Mouse (Mus musculus) liver, embryonic 13.5 days (tissue): ENCODE results near the gene Siglech. TPM values are rescaled to one million over a fixed set of nuclear protein-coding genes. Genes with fewer than 3 reads are reported as not detected.
"Not testable (repeated sequence)": the region's sequence is repeated elsewhere in the genome, so short reads cannot be mapped to it uniquely, and the experiment has no call there.

ENCODE experiments used
- ATAC-seq: fragments of 200-750 bp; cut with Nextera tagmentation; 2 replicates; pipeline ENCODE4 v1.8.0; 2017; ENCODE audit warnings: low read depth, mild to moderate bottlenecking, moderate number of reproducible peaks, moderate library complexity
- DNase-seq: peaks from one replicate; pipeline ENCODE4 v3.0.0; 2022
- H3K27ac ChIP-seq: fragments of 300-500 bp; sonication (generic); 2 replicates; pipeline ENCODE4 v1.5.1; 2015; ENCODE audit warnings: moderate library complexity, mild to moderate bottlenecking, inconsistent platforms
- H3K27me3 ChIP-seq: fragments of 300-500 bp; sonication (generic); 2 replicates; pipeline ENCODE4 v1.6.1; 2015; ENCODE audit warnings: mild to moderate bottlenecking, inconsistent platforms
- H3K36me3 ChIP-seq: fragments of 300-500 bp; sonication (generic); 2 replicates; pipeline ENCODE4 v1.6.1; 2015; ENCODE audit warnings: mild to moderate bottlenecking, inconsistent platforms
- H3K4me1 ChIP-seq: fragments of 300-500 bp; sonication (generic); replicated peaks from 2 replicates; pipeline ENCODE4 v1.6.1; 2015; ENCODE audit warnings: inconsistent platforms
- H3K4me2 ChIP-seq: fragments of 300-500 bp; sonication (generic); 2 replicates; pipeline ENCODE4 v1.6.1; 2015; ENCODE audit warnings: inconsistent platforms, mild to moderate bottlenecking, moderate library complexity
- H3K4me3 ChIP-seq: fragments of 300-500 bp; sonication (generic); replicated peaks from 2 replicates; pipeline ENCODE4 v1.5.1; 2015; ENCODE audit warnings: mild to moderate bottlenecking, inconsistent platforms
- H3K9ac ChIP-seq: fragments of 300-500 bp; sonication (generic); 2 replicates; pipeline ENCODE4 v1.6.1; 2015; ENCODE audit warnings: mild to moderate bottlenecking, inconsistent platforms
- H3K9me3 ChIP-seq: fragments of 300-500 bp; sonication (generic); replicated peaks from 2 replicates; pipeline ENCODE4 v1.6.1; 2016; ENCODE audit warnings: inconsistent platforms
- whole genome bisulfite sequencing: fragments of 180-500 bp; shearing (Covaris S2); methylation state at CpG from one replicate; pipeline ENCODE4 v1.1.7; 2015; ENCODE audit not compliant: insufficient replicate concordance; 5-methylcytosine and 5-hydroxymethylcytosine counted together
- polyA plus RNA-seq: library from polyadenylated mRNA; unstranded; fragments of >200 nt; fragmentation: Nextera tagmentation; extraction: Ambion mirVana; gene quantifications from 2 replicates; pipeline ENCODE4 v1.2.1, GENCODE M21; 2015

Siglech gene
- polyA plus RNA-seq, 1 experiment from 2014 or later = 0.25 TPM

DNA sequence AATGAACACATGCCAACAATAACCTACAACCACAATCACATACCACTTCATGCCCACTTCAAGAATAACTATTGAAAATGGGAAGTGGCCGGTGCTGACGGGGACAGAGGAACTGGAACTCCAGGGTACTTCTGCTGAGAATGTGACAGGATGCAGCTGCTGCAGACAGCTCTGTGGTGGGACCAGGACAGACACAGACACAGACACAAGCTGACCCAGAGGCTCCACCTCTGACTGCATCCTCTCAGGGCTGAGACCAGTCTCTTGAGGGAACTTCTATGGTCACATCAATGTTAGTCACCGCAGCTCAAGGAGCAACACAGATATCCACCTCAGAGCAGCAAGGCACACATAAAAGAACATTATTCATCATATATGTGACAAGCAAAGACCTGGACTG, 16.6 kb downstream of the Siglech start:
- H3K27ac ChIP-seq = no peak overlapping the region
- 23% methylated on average over 3 of the region's 3 CpGs for WGBS
- no peak overlapping the region for H3K4me3 ChIP-seq
- DNase-seq (peak; percentile 9), ATAC-seq (peak; percentile 23; the same call in 1 of the 2 replicates)
- H3K9me3 ChIP-seq = no peaks in the 10 kb centered on the region
- H3K4me2 ChIP-seq = no peak overlapping the region
- no peaks in the 10 kb centered on the region for H3K36me3 ChIP-seq
- H3K9ac ChIP-seq = no peak overlapping the region
- H3K27me3 ChIP-seq = no peaks in the 10 kb centered on the region
- H3K4me1 ChIP-seq = no peaks in the 10 kb centered on the region

DNA sequence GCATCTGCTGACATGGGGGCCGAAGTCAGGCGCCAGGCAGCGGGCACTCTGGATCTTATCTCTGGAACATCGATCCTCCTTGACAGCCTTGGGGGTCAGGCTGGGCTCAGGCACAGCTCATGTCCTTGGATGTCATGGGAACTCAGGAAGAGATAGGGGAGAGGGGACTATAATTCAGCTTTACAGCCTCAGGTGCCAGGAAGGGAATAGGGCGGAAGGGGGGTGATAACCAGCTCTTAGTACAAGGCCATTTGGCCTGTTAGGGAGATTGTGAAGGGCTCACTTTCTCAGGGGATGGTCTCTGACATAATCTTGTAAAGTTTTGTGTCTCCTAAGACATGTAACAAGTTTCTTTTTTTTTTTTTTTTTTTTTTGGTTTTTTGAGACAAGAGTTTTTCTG, 22.6 kb downstream of the Siglech start:
- not testable (repeated sequence) for H3K9ac ChIP-seq, H3K27me3 ChIP-seq, ATAC-seq, H3K4me3 ChIP-seq, H3K9me3 ChIP-seq, H3K36me3 ChIP-seq, DNase-seq, H3K27ac ChIP-seq, H3K4me2 ChIP-seq
- peaks cover 17% of the 10 kb centered on the region for H3K4me1 ChIP-seq
- 37% methylated on average over 5 of the region's 5 CpGs for WGBS

DNA sequence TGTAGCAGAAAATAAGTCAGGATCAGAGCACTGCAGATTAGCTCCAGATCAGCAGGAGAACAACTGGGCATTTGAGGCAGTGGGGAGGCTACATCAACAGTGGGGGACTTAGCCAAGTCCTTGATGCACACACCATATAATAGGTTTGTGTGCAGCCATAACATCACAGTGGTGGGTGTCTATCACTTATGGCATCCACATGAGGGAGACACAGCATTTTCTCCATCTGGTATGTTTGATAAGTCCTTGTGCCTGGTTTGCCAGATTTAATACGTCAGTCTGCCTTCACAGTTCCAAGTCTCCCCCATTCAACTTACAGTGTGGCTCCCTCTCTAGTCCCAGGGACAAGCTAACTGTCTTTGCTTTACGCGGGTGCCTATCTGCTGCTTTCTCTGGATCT, 24.3 kb downstream of the Siglech start:
- 54% methylated on average over 3 of the region's 3 CpGs for WGBS

DNA sequence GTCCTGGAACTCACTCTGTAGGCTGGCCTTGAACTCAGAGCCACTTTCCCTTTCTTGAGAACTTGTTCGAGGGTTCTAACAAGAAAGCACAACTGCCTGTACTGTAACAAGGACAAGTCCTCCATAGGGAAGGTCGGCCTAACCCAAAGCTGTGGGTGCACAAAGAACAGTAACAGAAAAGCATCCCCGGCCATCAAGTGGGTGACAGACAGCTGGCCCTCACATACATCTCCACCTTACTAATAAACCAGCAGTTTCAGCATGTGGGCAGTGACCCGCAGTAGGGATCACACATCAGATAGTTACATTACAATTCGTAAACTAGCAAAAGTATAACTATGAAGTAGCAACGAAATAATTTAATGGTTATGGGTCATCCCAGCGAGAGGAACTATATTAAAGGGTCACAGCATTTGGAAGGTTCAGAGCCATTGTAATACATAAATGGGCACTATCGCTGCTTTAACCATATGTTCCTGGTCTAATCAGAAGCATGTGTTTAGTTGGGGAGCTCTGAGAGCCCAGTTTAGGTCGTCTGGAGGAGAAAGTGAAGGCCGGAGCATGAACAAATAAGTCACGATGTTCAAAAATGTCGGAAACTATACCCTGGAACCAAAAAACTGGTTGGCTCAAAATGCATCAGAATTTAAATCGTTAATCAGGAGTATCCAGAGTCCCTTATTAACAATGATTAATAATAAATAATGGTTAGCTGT, 25.4 kb downstream of the Siglech start:
- no peaks in the 10 kb centered on the region for H3K27me3 ChIP-seq
- H3K36me3 ChIP-seq = peaks cover 22% of the 10 kb centered on the region
- H3K4me3 ChIP-seq = peak overlapping the region; percentile 81
- H3K9ac ChIP-seq = peak overlapping the region; percentile 85
- H3K9me3 ChIP-seq = no peaks in the 10 kb centered on the region
- 34% methylated on average over 13 of the region's 13 CpGs for WGBS
- peaks cover 22% of the 10 kb centered on the region for H3K4me1 ChIP-seq
- DNase-seq (no peak), ATAC-seq (no peak)
- H3K27ac ChIP-seq = no peak overlapping the region
- H3K4me2 ChIP-seq = peak overlapping the region; percentile 77

More for the DNA sequence above, 24.3 kb downstream of the Siglech start:
- Histone ChIP-seq H3K9ac (no peak overlapping the region), H3K27me3 (no peaks in the 10 kb centered on the region), H3K4me3 (no peak overlapping the region), H3K4me2 (no peak overlapping the region), H3K4me1 (peaks cover 22% of the 10 kb centered on the region), H3K27ac (no peak overlapping the region), H3K36me3 (peaks cover 14% of the 10 kb centered on the region), H3K9me3 (no peaks in the 10 kb centered on the region)
- ATAC-seq = no peak
- DNase-seq = no peak

DNA sequence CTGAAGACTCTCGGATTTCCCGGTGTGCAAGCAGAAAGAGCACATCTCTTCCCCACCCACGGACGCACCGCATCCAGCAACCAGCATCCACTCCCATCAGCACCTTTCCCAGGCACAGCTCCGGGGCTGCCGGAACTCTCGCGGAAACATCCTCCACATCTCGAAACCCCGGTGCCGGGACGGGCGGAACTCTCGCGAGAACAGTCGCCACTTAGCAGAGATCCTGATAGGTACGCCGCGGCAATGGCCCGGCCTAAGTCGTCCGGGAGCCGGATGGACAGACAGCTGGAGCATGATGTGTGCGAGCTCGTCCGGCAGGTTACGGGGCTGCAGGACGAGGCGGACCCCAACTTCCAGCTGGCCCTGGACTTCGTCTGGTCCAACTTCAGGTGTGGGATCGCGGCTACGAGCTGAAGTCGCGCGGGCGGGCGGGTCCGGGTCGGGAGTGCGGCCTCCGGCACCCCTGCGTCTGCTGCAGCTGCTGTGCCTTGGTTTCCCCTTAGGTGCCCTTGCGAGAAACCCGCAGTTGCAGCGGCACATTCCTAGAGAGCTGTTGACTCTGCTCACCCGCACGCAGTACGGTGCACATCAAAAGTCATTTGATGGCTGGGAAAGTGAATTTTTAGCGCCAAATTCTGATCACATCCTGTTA, 26.1 kb downstream of the Siglech start, which contains the start of gene Tubgcp5:
Tubgcp5 (plus strand) TSS at position 203 of the 652 bp plus-strand sequence.
- Histone ChIP-seq H3K27ac (peak within 1 kb of the TSS; percentile 64; the same call in 1 of the 2 replicates), H3K4me3 (peak within 1 kb of the TSS; percentile 81), H3K4me1 (peaks cover 22% of the 10 kb centered on the region), H3K9me3 (no peaks in the 10 kb centered on the region), H3K9ac (peak within 1 kb of the TSS; percentile 85), H3K36me3 (peaks cover 26% of the 10 kb centered on the region), H3K27me3 (no peaks in the 10 kb centered on the region), H3K4me2 (peak within 1 kb of the TSS; percentile 77)
- DNase-seq (peak; percentile 95), ATAC-seq (peak; percentile 98)
- under 1% methylated on average over 51 of the region's 51 CpGs for WGBS

DNA sequence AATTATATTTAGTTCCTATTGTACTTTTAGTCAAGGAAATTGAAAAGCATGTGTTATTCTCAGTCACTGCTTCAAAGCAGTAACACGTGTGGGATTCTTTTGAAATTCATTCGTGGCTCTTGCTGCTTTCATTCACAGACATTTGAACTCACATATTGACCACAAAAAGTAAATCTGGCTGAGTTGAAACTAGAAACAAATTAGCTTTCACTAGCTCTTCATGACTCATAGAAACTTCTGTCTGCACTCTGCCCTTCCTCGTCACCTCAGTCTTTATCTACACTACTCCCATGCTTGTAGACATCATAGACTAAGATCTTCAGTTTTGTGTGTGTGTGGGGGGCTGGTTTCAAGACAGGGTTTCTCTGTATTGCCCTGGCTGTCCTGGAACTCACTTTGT, 32.0 kb downstream of the Siglech start:
- Histone ChIP-seq H3K4me2 (no peak overlapping the region), H3K9ac (no peak overlapping the region), H3K36me3 (peaks cover 73% of the 10 kb centered on the region), H3K27me3 (no peaks in the 10 kb centered on the region), H3K4me1 (peaks cover 10% of the 10 kb centered on the region), H3K27ac (no peak overlapping the region), H3K4me3 (no peak overlapping the region), H3K9me3 (no peaks in the 10 kb centered on the region)
- DNase-seq (no peak), ATAC-seq (no peak)
- WGBS = 77% methylated on average over 3 of the region's 3 CpGs

DNA sequence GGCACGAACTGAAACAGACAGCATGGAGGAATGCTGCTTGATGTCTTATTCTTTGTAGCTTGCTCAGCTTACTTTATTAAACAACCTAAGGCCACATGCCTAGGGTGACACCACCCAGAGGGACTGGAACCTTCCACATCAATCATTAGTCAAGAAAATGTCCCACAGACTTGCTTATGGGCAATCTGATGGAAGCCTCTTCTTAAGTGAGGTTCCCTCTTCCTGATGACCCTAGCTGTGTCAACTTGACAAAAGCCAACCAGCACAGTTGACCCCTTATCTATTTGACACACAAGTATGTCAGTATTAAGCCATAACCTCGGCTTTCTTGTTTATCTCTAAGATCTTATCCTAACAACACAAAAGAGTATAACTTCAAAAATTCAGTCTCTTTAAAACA, 42.0 kb downstream of the Siglech start:
- Histone ChIP-seq H3K9me3 (no peaks in the 10 kb centered on the region), H3K4me1 (no peaks in the 10 kb centered on the region), H3K4me3 (no peak overlapping the region), H3K27ac (no peak overlapping the region), H3K9ac (no peak overlapping the region), H3K27me3 (no peaks in the 10 kb centered on the region), H3K36me3 (peaks cover 69% of the 10 kb centered on the region), H3K4me2 (no peak overlapping the region)
- ATAC-seq = no peak
- DNase-seq = no peak
- 44% methylated on average over 2 of the region's 2 CpGs for WGBS

DNA sequence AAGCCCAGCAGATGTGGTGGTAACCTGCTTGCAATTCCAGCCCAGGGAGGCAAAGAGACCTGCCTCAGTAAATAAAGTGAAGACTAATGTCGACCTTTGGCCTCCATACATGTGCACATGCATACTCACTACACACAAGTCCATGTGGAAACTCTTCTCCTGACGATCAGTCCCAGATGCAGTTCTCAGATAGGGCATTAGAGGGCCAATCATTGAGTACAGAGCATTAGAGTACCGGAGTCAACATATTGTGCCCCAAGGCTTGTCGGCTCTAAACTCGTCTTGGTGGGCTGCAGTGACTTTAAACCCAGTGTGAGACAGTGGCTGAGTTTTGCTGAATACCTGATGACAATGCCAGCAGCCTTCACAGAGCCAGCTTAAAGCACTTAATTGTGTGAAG, 56.5 kb downstream of the Siglech start:
- Histone ChIP-seq H3K36me3 (peaks cover 76% of the 10 kb centered on the region), H3K4me2 (no peak overlapping the region), H3K9ac (no peak overlapping the region), H3K4me3 (no peak overlapping the region), H3K27me3 (no peaks in the 10 kb centered on the region), H3K27ac (no peak overlapping the region), H3K4me1 (no peaks in the 10 kb centered on the region), H3K9me3 (no peaks in the 10 kb centered on the region)
- ATAC-seq (no peak), DNase-seq (no peak)
- 75% methylated on average over 5 of the region's 5 CpGs for WGBS

DNA sequence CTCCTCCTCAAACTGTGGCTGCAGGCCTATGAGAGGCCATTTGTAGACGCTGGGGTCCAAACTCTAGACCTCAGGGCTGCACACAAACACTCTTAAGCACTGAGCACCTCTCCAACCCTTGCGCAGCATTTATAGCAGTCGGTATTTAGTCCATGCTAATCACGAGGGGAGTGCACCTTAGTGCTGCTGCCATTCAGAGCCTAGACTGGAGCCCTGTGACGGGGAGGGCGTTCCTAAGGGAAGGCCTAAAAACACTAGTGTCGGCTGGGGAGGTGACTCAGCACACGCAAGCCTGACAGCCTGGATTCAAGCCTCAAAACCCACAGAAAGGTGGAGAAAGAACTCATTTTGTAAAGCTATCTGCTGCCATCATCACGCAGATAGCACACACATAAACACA, 59.6 kb downstream of the Siglech start:
- Histone ChIP-seq H3K4me3 (no peak overlapping the region), H3K4me1 (no peaks in the 10 kb centered on the region), H3K27me3 (no peaks in the 10 kb centered on the region), H3K9me3 (no peaks in the 10 kb centered on the region), H3K4me2 (no peak overlapping the region), H3K9ac (no peak overlapping the region), H3K27ac (no peak overlapping the region), H3K36me3 (peaks cover 64% of the 10 kb centered on the region)
- no peak for DNase-seq
- WGBS = 79% methylated on average over 9 of the region's 9 CpGs
- no peak for ATAC-seq

Other genes starting within 250 kb of the Siglech start
- 7.9 and 10.9 TPM in 2 replicates for gene Tubgcp5, start 26.0 kb downstream of the Siglech start, polyA plus RNA-seq
- gene Cyfip1, start 73.6 kb downstream of the Siglech start, polyA plus RNA-seq = 18.8 and 21.3 TPM in 2 replicates
- gene Nipa2, start 194.3 kb downstream of the Siglech start, polyA plus RNA-seq = 24.9 and 29.3 TPM in 2 replicates